Mouse (Mus musculus) retina, adult 2 months (tissue): ENCODE data around the gene Tulp2.
A peak's percentile ranks its signal among the peaks of the same experiment; 100 is the strongest.
"Not testable (repeated sequence)": the region's sequence is repeated elsewhere in the genome, so short reads cannot be mapped to it uniquely, and the experiment has no call there.

Source experiments
- DNase-seq: peaks from one replicate; pipeline ENCODE4 v3.0.0-alpha.2; 2012; ENCODE audit warnings: low read depth, low spot score

Tulp2 gene

GRCm38 (mm10) chr7:45486761-45487415 is 5.2 kb downstream of the Tulp2 start, which contains the start of gene Gm45808:
Gm45808 (minus strand) TSS chr7:45486811.
- no peak for DNase-seq

DNA sequence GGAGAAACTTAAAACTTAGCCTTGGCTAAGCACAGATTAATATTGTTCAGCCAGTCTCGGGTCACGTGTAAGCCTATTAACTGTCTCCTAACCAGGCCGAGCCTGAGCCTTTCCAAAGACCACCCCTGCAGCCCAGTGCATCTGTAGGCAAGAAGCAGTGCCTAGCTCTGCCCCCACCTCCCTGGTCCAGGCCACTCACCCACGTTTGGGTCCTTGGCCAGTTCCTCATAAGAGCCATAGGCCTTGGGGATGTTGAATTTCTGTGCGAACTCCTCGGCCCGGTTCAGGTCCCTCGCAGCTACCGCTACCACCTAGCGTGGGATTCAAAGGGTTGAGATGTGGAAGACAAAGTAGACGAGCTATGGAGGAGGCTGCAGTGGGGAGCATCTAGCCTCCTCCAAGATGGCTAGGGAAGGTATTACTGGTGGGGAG is 6.2 kb downstream of the Tulp2 start:
- DNase-seq = no peak

- DNase-seq = no peak
Observed at GRCm38 (mm10) chr7:45488293-45489204, 6.9 kb downstream of the Tulp2 start, which contains the start of gene Dhdh. Dhdh (minus strand) TSS chr7:45488805.

DNA sequence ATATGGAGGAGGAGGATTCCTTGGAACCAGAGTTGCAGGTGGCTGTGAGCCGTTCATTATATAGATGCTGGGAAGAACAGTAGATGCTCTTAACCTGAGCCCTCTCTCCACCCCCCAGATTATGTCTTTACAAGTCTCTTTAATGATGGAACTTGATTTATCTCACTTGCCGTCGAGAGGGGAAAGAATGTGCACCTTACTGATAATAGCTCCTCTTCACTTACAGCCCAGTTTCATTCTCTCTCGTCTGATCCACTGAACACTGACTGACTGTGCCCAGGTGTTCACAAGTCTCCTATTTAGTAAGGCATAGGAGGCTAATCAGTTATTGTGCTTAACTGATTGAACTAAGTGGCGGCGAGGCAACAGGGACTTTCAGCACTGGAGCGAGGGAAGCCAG is 7.9 kb downstream of the Tulp2 start:
- no peak for DNase-seq

GRCm38 (mm10) chr7:45490822-45491221 is 9.1 kb downstream of the Tulp2 start:
- DNase-seq = no peak

DNA sequence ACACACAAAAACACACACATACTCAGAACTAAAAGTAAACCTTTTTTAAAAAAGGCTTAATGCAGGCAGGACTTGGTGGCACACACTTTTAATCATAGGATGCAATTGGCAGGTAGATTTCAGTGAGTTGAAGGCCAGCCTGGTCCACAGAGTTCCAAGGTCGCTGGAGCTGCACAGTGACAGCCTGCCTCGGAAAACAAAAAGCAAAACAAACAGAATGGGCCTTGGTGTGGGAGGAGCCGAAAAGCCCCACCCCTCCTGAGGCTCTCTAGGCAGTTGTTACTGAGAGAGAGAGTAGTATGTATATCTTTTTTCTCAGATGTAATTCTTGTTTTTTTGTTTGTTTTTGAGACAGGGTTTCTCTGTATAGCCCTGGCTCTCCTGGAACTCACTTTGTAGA is 9.6 kb downstream of the Tulp2 start:
- DNase-seq = no peak

DNA sequence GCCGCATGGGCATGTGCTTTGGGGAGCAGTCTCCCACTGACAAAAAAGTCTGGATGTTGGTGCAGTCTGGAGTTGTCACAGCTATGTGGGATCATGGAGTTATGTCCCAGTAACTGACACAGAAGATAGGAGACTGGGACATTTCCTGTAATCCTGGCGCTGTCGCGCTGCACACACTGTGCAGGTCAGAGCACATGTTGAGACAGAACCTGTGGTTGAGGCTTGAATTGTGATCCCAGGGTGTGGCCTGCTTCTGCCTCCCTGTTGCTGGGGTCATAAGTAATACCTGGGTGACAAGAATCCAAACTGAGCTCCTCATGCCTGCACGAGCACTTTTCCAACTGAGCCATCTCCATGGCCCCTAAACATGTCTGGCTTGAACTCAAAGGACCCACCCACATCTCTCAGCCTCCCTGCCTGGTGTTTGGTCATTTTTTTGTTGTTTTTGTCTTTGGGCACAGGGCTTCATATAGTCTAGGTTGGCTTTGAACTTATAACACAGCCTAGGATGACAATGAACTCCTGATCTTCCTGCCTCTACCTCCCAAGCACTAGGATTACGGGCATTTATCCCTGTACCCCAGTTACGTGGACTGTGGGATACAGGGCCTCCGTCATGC is 10.7 kb downstream of the Tulp2 start:
- no peak for DNase-seq

DNA sequence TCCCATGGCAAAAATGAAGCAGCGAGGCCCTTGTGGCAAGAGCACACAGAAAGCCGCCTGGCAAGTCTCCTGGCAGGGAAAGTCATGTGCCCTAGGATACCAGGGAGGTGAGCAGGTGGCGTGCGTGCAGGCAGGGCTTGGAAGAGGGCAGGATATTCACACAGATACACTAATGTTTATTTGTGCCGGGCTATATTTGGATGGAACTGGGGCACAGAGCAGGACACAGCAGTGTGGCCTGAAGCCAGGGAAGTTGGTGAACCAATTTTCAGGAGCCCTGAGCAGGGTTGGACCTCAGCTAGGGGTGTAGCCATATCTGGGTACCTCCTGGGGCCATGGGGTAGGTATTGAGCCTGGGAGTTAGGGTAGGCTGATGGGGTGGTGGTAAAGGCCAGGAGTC is 11.3 kb downstream of the Tulp2 start:
- DNase-seq = no peak

DNA sequence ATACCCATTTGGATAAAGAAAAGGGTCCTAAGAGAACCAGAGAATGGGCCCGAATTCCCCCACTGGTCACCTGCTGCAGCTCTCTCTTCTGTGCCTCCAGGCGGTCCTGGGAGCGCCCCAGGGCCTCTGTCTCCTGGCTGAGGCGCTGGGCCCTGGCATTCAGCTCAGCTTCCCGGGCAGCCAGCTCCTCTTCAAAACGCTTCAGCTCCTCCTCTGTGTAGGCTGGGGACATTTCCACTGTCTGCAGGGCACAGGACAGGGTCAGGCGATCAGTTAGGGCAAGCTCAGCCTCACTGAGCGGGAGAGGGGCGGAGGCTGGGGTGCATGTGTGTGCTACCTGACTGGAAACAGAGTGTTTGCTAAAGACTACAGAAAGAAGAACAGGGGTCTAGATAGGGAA is 12.9 kb downstream of the Tulp2 start:
- no peak for DNase-seq

- DNase-seq = no peak
Observed at GRCm38 (mm10) chr7:45498427-45498826, 16.8 kb downstream of the Tulp2 start.

DNA sequence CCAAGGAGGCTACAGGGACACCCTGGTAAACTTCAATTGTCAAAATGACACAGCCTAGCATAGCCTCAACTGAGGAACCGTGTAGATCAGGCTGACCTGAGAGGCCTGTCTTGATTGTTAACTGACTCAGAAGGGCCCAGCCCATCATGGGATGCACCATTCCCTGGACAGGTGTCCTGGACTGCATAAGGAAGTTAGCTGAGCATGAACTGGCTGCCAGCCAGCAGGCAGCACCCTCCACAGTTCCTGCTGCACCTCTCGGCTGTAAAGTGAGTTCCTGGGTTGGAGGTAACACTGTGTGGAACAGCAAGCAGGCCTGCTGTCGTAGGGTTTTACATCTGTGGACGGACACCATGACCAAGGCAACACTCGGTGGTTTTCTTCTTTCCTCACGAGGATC is 25.9 kb downstream of the Tulp2 start:
- DNase-seq = no peak

- no peak for DNase-seq
Observed at GRCm38 (mm10) chr7:45508561-45508960, 26.9 kb downstream of the Tulp2 start.

- no peak for DNase-seq
Observed at GRCm38 (mm10) chr7:45509181-45509882, 27.7 kb downstream of the Tulp2 start.

- peak; percentile 73 for DNase-seq
Observed at GRCm38 (mm10) chr7:45509912-45510787, 28.5 kb downstream of the Tulp2 start, which contains the start of gene Nucb1. Nucb1 (minus strand) TSS chr7:45510406.

GRCm38 (mm10) chr7:45514411-45514810 is 32.7 kb downstream of the Tulp2 start:
- no peak for DNase-seq

GRCm38 (mm10) chr7:45515436-45515835 is 33.8 kb downstream of the Tulp2 start:
- DNase-seq = no peak

DNA sequence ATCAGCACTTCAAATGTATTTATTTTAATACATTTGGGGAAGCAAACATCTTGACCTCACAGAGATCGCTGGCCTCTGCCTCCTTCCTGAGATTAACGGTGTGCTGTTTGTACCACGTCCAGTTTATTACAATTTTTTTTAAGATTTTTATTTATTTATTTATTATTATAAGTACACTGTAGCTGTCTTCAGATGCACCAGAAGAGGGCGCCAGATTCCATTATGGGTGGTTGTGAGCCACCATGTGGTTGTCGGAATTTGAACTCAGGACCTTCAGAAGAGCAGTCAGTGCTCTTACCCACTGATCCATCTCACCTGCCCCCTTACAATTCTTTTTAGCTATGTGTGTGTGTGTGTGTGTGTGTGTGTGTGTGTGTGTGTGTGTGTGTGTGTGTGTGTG is 35.2 kb downstream of the Tulp2 start:
- DNase-seq = not testable (repeated sequence)

DNA sequence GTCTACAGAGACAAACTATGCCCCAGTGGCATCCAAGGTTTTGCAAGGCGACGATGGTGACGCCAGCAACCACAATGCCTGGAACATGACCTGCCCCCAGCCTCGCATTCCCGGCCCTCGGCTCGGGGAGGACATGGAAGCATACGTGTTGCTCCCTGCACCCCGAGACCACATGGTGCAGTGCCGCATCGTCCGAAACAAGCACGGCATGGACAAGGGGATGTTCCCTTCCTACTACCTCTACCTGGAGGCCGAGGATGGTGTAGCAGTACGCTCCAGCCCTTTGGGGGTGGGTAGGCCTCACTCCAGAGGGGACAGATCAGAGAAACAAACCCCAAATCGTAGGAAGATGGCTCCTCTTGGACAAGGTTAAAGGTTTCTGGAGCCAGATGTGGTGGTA is 36.9 kb downstream of the Tulp2 start:
- no peak for DNase-seq

- no peak for DNase-seq
Observed at GRCm38 (mm10) chr7:45519345-45520120, 37.9 kb downstream of the Tulp2 start.

GRCm38 (mm10) chr7:45520605-45521004 is 38.9 kb downstream of the Tulp2 start:
- no peak for DNase-seq
